Comparison of ENCODE assay signal across 20 mouse cellular contexts in genomic region chr9:95242628-95243195, GRCm38 (mm10).
DNase-seq lines count a peak whose midpoint lies in the region; ATAC-seq and TF ChIP-seq lines count a peak whose summit lies in the region.
"Had no signal": no experiment of that assay in that cellular context is flagged by ENCODE, and none has a peak within 500 bp of the region (broad histone marks: within the 10 kb centered on the region; RNA-seq: fewer than 3 reads in every experiment).

No protein-coding gene starts in this region.

- no peak overlapping the region for H3K4me2 ChIP-seq in hindbrain, postnatal 0 days (ENCODE audit: low read depth, low read length)
- H3K4me2 ChIP-seq in hindbrain, embryonic 13.5 days = no peak overlapping the region
- H3K4me2 ChIP-seq: embryonic facial prominence, embryonic 13.5 days; forebrain, embryonic 15.5 days; heart, embryonic 13.5 days; hindbrain, embryonic 12.5 days; intestine, embryonic 15.5 days; kidney, embryonic 15.5 days had no signal

- no peak for ATAC-seq in hindbrain, postnatal 0 days
- ATAC-seq in erythroblast, adult 5-6 weeks (replicated peaks; ENCODE audit: low FRiP score, poor library complexity, severe bottlenecking) = no peak
- no peak for ATAC-seq in hindbrain, embryonic 13.5 days (ENCODE audit: low FRiP score)
- ATAC-seq: forebrain, embryonic 15.5 days; intestine, embryonic 15.5 days had no signal

- H3K36me3 ChIP-seq in hindbrain, postnatal 0 days (ENCODE audit: insufficient read depth, low read length) = no peaks in the 10 kb centered on the region
- H3K36me3 ChIP-seq in hindbrain, embryonic 10.5 days = no peaks in the 10 kb centered on the region
- H3K36me3 ChIP-seq in hindbrain, embryonic 13.5 days = no peaks in the 10 kb centered on the region
- H3K36me3 ChIP-seq: embryonic facial prominence, embryonic 13.5 days; forebrain, embryonic 15.5 days; G1E; heart, embryonic 13.5 days; hindbrain, embryonic 12.5 days; intestine, embryonic 15.5 days; kidney, embryonic 15.5 days had no signal

- no peak overlapping the region for H3K27ac ChIP-seq in hindbrain, postnatal 0 days
- no peak overlapping the region for H3K27ac ChIP-seq in hindbrain, embryonic 10.5 days
- no peak overlapping the region for H3K27ac ChIP-seq in hindbrain, embryonic 13.5 days
- H3K27ac ChIP-seq: embryonic facial prominence, embryonic 13.5 days; forebrain, embryonic 15.5 days; heart, embryonic 13.5 days; hindbrain, embryonic 12.5 days; intestine, embryonic 15.5 days; kidney, embryonic 15.5 days had no signal

- no peaks in the 10 kb centered on the region for H3K4me1 ChIP-seq in hindbrain, postnatal 0 days (ENCODE audit: insufficient read depth, low read length)
- H3K4me1 ChIP-seq in hindbrain, embryonic 10.5 days (replicated peaks) = no peaks in the 10 kb centered on the region
- no peaks in the 10 kb centered on the region for H3K4me1 ChIP-seq in hindbrain, embryonic 13.5 days (replicated peaks)
- H3K4me1 ChIP-seq: embryonic facial prominence, embryonic 13.5 days; forebrain, embryonic 15.5 days; heart, embryonic 13.5 days; hindbrain, embryonic 12.5 days; intestine, embryonic 15.5 days; kidney, embryonic 15.5 days had no signal

- 77% methylated on average over 2 of the region's 2 CpGs for WGBS in hindbrain, postnatal 0 days
- WGBS in hindbrain, embryonic 10.5 days = 86% methylated on average over 2 of the region's 2 CpGs
- 96% methylated on average over 2 of the region's 2 CpGs for WGBS in hindbrain, embryonic 13.5 days

- peak; percentile 13 for DNase-seq in hindbrain, postnatal 0 days (ENCODE audit: low spot score)
- DNase-seq in hindbrain, embryonic 10.5 days (ENCODE audit: low spot score) = no peak
- DNase-seq in cerebellum, adult 18-20 months = peak; percentile 25 to 31
- peak; percentile 57 for DNase-seq in cerebellum, adult 9-11 months
- DNase-seq in cerebellum, postnatal 36 days = peak; percentile 17 to 26
- DNase-seq in retina, postnatal 1 day = no peak
- DNase-seq: adrenal gland, adult 8-10 months; adrenal gland, postnatal 36 days; gastrocnemius, postnatal 10 days; heart, postnatal 36 days; kidney, adult 18-20 months had no signal

- H3K27me3 ChIP-seq in hindbrain, postnatal 0 days (ENCODE audit: insufficient read depth, low read length) = no peaks in the 10 kb centered on the region
- H3K27me3 ChIP-seq in hindbrain, embryonic 10.5 days (ENCODE audit: insufficient read depth, poor library complexity, severe bottlenecking) = no peaks in the 10 kb centered on the region
- no peaks in the 10 kb centered on the region for H3K27me3 ChIP-seq in hindbrain, embryonic 13.5 days
- H3K27me3 ChIP-seq: embryonic facial prominence, embryonic 13.5 days; forebrain, embryonic 15.5 days; heart, embryonic 13.5 days; hindbrain, embryonic 12.5 days; intestine, embryonic 15.5 days; kidney, embryonic 15.5 days had no signal

- no peaks in the 10 kb centered on the region for H3K9me3 ChIP-seq in hindbrain, postnatal 0 days (ENCODE audit: low read length)
- H3K9me3 ChIP-seq in hindbrain, embryonic 10.5 days = no peaks in the 10 kb centered on the region
- H3K9me3 ChIP-seq in hindbrain, embryonic 13.5 days = no peaks in the 10 kb centered on the region
- H3K9me3 ChIP-seq: embryonic facial prominence, embryonic 13.5 days; forebrain, embryonic 15.5 days; heart, embryonic 13.5 days; hindbrain, embryonic 12.5 days; intestine, embryonic 15.5 days; kidney, embryonic 15.5 days had no signal

- TF ChIP-seq CTCF in hindbrain, postnatal 0 days (IDR thresholded peaks at IDR 0.05; ENCODE audit: low read depth) = no peak

- no peak overlapping the region for H3K4me3 ChIP-seq in hindbrain, postnatal 0 days (ENCODE audit: low read length)
- no peak overlapping the region for H3K4me3 ChIP-seq in hindbrain, embryonic 10.5 days
- no peak overlapping the region for H3K4me3 ChIP-seq in hindbrain, embryonic 13.5 days
- H3K4me3 ChIP-seq: embryonic facial prominence, embryonic 13.5 days; forebrain, embryonic 15.5 days; heart, embryonic 13.5 days; hindbrain, embryonic 12.5 days; intestine, embryonic 15.5 days; kidney, embryonic 15.5 days had no signal

- H3K9ac ChIP-seq in hindbrain, postnatal 0 days (replicated peaks; ENCODE audit: low read length) = no peak overlapping the region
- no peak overlapping the region for H3K9ac ChIP-seq in hindbrain, embryonic 13.5 days
- H3K9ac ChIP-seq: embryonic facial prominence, embryonic 13.5 days; forebrain, embryonic 15.5 days; heart, embryonic 13.5 days; hindbrain, embryonic 12.5 days; intestine, embryonic 15.5 days; kidney, embryonic 15.5 days had no signal

Comparison
In these comparisons a context has a peak if more than half of its experiments do, and no peak if none do; other contexts are left out.
1. DNase-seq: peak in hindbrain, postnatal 0 days (single experiment), cerebellum, adult 18-20 months (2 of 2), cerebellum, adult 9-11 months (single experiment) and cerebellum, postnatal 36 days (2 of 2); none in hindbrain, embryonic 10.5 days (single experiment) and retina, postnatal 1 day (single experiment).